Mouse (Mus musculus) myocyte (in vitro differentiated cells): ENCODE measurements around the gene Adipoq. TPM values are rescaled to one million over a fixed set of nuclear protein-coding genes. Genes with fewer than 3 reads are reported as not detected.

Source experiments
- H3K27me3 ChIP-seq: one replicate; pipeline ENCODE4 v1.6.1; 2011; ENCODE audit not compliant: control insufficient read depth, insufficient read depth, insufficient read length
- H3K36me3 ChIP-seq: one replicate; pipeline ENCODE4 v1.6.1; 2011; ENCODE audit not compliant: control insufficient read depth, insufficient read depth
- H3K4me2 ChIP-seq: one replicate; pipeline ENCODE4 v1.6.1; 2011; ENCODE audit warnings: low read depth, control low read depth
- H3K4me3 ChIP-seq: one replicate; pipeline ENCODE4 v1.5.1; 2011; ENCODE audit warnings: mild to moderate bottlenecking, control low read depth, moderate library complexity
- H3K79me2 ChIP-seq: one replicate; pipeline ENCODE4 v1.6.1; 2011; ENCODE audit not compliant: control insufficient read depth, insufficient read depth
- H3ac ChIP-seq: one replicate; pipeline ENCODE4 v1.6.1; 2011; ENCODE audit not compliant: control insufficient read depth, insufficient read length
- CEBPB ChIP-seq: IDR thresholded peaks from 2 replicates; pipeline ENCODE4 v1.6.1; 2011; ENCODE audit warnings: mild to moderate bottlenecking, moderate library complexity; ENCODE audit not compliant: poor library complexity, insufficient read depth, severe bottlenecking
- E2F4 ChIP-seq: IDR thresholded peaks from one replicate; pipeline ENCODE4 v1.6.1; 2011; ENCODE audit warnings: mild to moderate bottlenecking, control low read depth, moderate library complexity; ENCODE audit not compliant: insufficient read depth
- MAX ChIP-seq: IDR thresholded peaks from one replicate; pipeline ENCODE4 v1.6.1; 2011; ENCODE audit warnings: low read depth, mild to moderate bottlenecking, control low read depth
- MYOD1 ChIP-seq, 3 experiments: IDR thresholded peaks; one replicate each; pipeline ENCODE4 v1.6.1; 2011; ENCODE audit warnings: control low read depth in 2 of 3, low read depth in 2 of 3, mild to moderate bottlenecking in 2 of 3, moderate library complexity in 1 of 3; ENCODE audit not compliant: insufficient read length in 2 of 3, control insufficient read depth in 1 of 3
- MYOG ChIP-seq, 3 experiments: IDR thresholded peaks; one replicate each; pipeline ENCODE4 v1.6.1; 2011; ENCODE audit warnings: control low read depth in 2 of 3, low read depth in 2 of 3, mild to moderate bottlenecking in 2 of 3; ENCODE audit not compliant: insufficient read length in 2 of 3, control insufficient read depth in 1 of 3, insufficient read depth in 1 of 3
- POLR2A ChIP-seq: IDR thresholded peaks from one replicate; pipeline ENCODE4 v1.6.1; 2011; ENCODE audit warnings: low read depth, mild to moderate bottlenecking, control low read depth, moderate library complexity; ENCODE audit not compliant: insufficient read length
- POLR2AphosphoS2 ChIP-seq: IDR thresholded peaks from one replicate; pipeline ENCODE4 v1.6.1; 2011; ENCODE audit warnings: low read depth, control low read depth; ENCODE audit not compliant: insufficient read length
- REST ChIP-seq: IDR thresholded peaks from one replicate; pipeline ENCODE4 v1.6.1; 2011; ENCODE audit warnings: mild to moderate bottlenecking, control low read depth, moderate library complexity; ENCODE audit not compliant: insufficient read depth, insufficient read length
- SRF ChIP-seq: IDR thresholded peaks from one replicate; pipeline ENCODE4 v1.6.1; 2011; ENCODE audit warnings: low read depth; ENCODE audit not compliant: control insufficient read depth, insufficient read length
- TCF12 ChIP-seq: IDR thresholded peaks from one replicate; pipeline ENCODE4 v1.6.1; 2011; ENCODE audit warnings: mild to moderate bottlenecking, control low read depth; ENCODE audit not compliant: poor library complexity, insufficient read depth, severe bottlenecking
- TCF3 ChIP-seq: IDR thresholded peaks from one replicate; pipeline ENCODE4 v1.6.1; 2011; ENCODE audit warnings: low read depth, control low read depth; ENCODE audit not compliant: insufficient read length
- USF1 ChIP-seq: IDR thresholded peaks from one replicate; pipeline ENCODE4 v1.6.1; 2011; ENCODE audit warnings: low read depth, mild to moderate bottlenecking, control low read depth, moderate library complexity
- polyA plus RNA-seq: library from polyadenylated mRNA; unstranded; fragments of >200 nt; fragmentation: generic; extraction: Trizol; gene quantifications from one replicate; pipeline ENCODE4 v1.2.1, GENCODE M21; 2012; ENCODE audit warnings: missing spikeins

Adipoq gene
- polyA plus RNA-seq, 1 experiment, result not detected

GRCm38 (mm10) chr16:23148936-23149335, 2.6 kb downstream of the Adipoq start:
- H3K27me3 ChIP-seq, result no peaks in the 10 kb centered on the region
- H3ac ChIP-seq, result no peak overlapping the region
- no peaks in the 10 kb centered on the region for H3K36me3 ChIP-seq
- H3K4me2 ChIP-seq, result no peak overlapping the region
- H3K79me2 ChIP-seq, result no peaks in the 10 kb centered on the region
- no peak overlapping the region for H3K4me3 ChIP-seq
- no peak for TF ChIP-seq SRF

GRCm38 (mm10) chr16:23149396-23149795, 3.1 kb downstream of the Adipoq start:
- no peaks in the 10 kb centered on the region for H3K79me2 ChIP-seq
- H3K27me3 ChIP-seq, result no peaks in the 10 kb centered on the region
- TF ChIP-seq E2F4 (no peak), MYOD1 (IDR thresholded peaks at IDR 0.05; ENCODE audit: control insufficient read depth in 1 of 3, insufficient read length in 2 of 3, low read depth in 2 of 3) (no peak)
- no peak overlapping the region for H3K4me2 ChIP-seq
- H3K36me3 ChIP-seq, result no peaks in the 10 kb centered on the region
- no peak overlapping the region for H3ac ChIP-seq
- no peak overlapping the region for H3K4me3 ChIP-seq

GRCm38 (mm10) chr16:23151423-23151822, 5.1 kb downstream of the Adipoq start:
- Histone ChIP-seq H3K79me2 (no peaks in the 10 kb centered on the region), H3K36me3 (no peaks in the 10 kb centered on the region), H3K27me3 (no peaks in the 10 kb centered on the region), H3K4me2 (no peak overlapping the region), H3ac (no peak overlapping the region), H3K4me3 (no peak overlapping the region)
- TF ChIP-seq E2F4 (no peak), POLR2A (no peak), USF1 (no peak), CEBPB (no peak), REST (no peak), TCF3 (no peak)

GRCm38 (mm10) chr16:23154261-23154660, 7.9 kb downstream of the Adipoq start:
- Histone ChIP-seq H3ac (no peak overlapping the region), H3K4me3 (no peak overlapping the region), H3K4me2 (no peak overlapping the region), H3K79me2 (no peaks in the 10 kb centered on the region), H3K36me3 (no peaks in the 10 kb centered on the region), H3K27me3 (peaks cover 5% of the 10 kb centered on the region)
- TF ChIP-seq MAX (no peak), CEBPB (no peak), MYOD1 (IDR thresholded peaks at IDR 0.05; ENCODE audit: control insufficient read depth in 1 of 3, insufficient read length in 2 of 3, low read depth in 2 of 3) (no peak), MYOG (IDR thresholded peaks at IDR 0.05; ENCODE audit: control insufficient read depth in 1 of 3, insufficient read depth in 1 of 3, insufficient read length in 2 of 3, low read depth in 2 of 3) (no peak), SRF (no peak), TCF3 (no peak), POLR2A (no peak), REST (no peak), USF1 (no peak), POLR2AphosphoS2 (no peak), E2F4 (no peak), TCF12 (no peak)

- Histone ChIP-seq H3K4me3 (no peak overlapping the region), H3K79me2 (no peaks in the 10 kb centered on the region), H3K27me3 (peaks cover 5% of the 10 kb centered on the region), H3K4me2 (no peak overlapping the region), H3ac (no peak overlapping the region), H3K36me3 (no peaks in the 10 kb centered on the region)
- TF ChIP-seq TCF12 (no peak), POLR2A (no peak), MAX (no peak), USF1 (no peak), E2F4 (no peak)
Measured at GRCm38 (mm10) chr16:23157013-23157412, 10.7 kb downstream of the Adipoq start.

- no peaks in the 10 kb centered on the region for H3K36me3 ChIP-seq
- H3ac ChIP-seq, result no peak overlapping the region
Measured at GRCm38 (mm10) chr16:23158292-23158691, 12.0 kb downstream of the Adipoq start.

More at GRCm38 (mm10) chr16:23158292-23158691, 12.0 kb downstream of the Adipoq start:
- Histone ChIP-seq H3K4me3 (no peak overlapping the region), H3K79me2 (no peaks in the 10 kb centered on the region), H3K27me3 (peaks cover 5% of the 10 kb centered on the region), H3K4me2 (no peak overlapping the region)
- TF ChIP-seq CEBPB, result no peak
- no peak for TF ChIP-seq E2F4
- no peak for TF ChIP-seq POLR2AphosphoS2
- TF ChIP-seq POLR2A, result no peak
- no peak for TF ChIP-seq USF1
- TF ChIP-seq SRF, result no peak
- TF ChIP-seq MYOG (IDR thresholded peaks at IDR 0.05; ENCODE audit: control insufficient read depth in 1 of 3, insufficient read depth in 1 of 3, insufficient read length in 2 of 3, low read depth in 2 of 3), result no peak
- TF ChIP-seq MYOD1 (IDR thresholded peaks at IDR 0.05; ENCODE audit: control insufficient read depth in 1 of 3, insufficient read length in 2 of 3, low read depth in 2 of 3), result no peak
- TF ChIP-seq TCF3, result no peak
- no peak for TF ChIP-seq REST
- no peak for TF ChIP-seq MAX
- no peak for TF ChIP-seq TCF12
